Mouse (Mus musculus): ENCODE data around the gene Heatr1.

GRCm38 (mm10) chr13:12346837-12347236 is 48.0 kb upstream of the Heatr1 start:
- TF ChIP-seq CTCF (conservative IDR thresholded peaks at IDR 0.05 in 1 of 2, IDR thresholded peaks at IDR 0.05 in 1 of 2; ENCODE audit: low read depth in 2 of 2, low read length in 2 of 2), result no peak
- no peak for TF ChIP-seq POLR2AphosphoS2 (IDR thresholded peaks at IDR 0.05; ENCODE audit: low read depth, low read length)
- TF ChIP-seq NRF1 (IDR thresholded peaks at IDR 0.05; ENCODE audit: low read depth, low read length), result no peak
- TF ChIP-seq POLR2A (IDR thresholded peaks at IDR 0.05; ENCODE audit: low read depth, low read length), result no peak
- TF ChIP-seq UBTF (IDR thresholded peaks at IDR 0.05; ENCODE audit: low read depth, low read length), result no peak
- TF ChIP-seq GABPA (IDR thresholded peaks at IDR 0.05; ENCODE audit: insufficient replicate concordance, low read depth, low read length), result no peak
- TF ChIP-seq ELF1 (IDR thresholded peaks at IDR 0.05; ENCODE audit: low read depth, low read length), result no peak
- no peak for TF ChIP-seq ZC3H11A (IDR thresholded peaks at IDR 0.05; ENCODE audit: low read depth, low read length)
- TF ChIP-seq TCF12 (IDR thresholded peaks at IDR 0.05; ENCODE audit: low read depth, low read length), result no peak
- no peak for TF ChIP-seq CHD2 (IDR thresholded peaks at IDR 0.05; ENCODE audit: low read length)
- no peak for TF ChIP-seq ZNF384 (IDR thresholded peaks at IDR 0.05; ENCODE audit: low read depth, low read length)
- TF ChIP-seq MEF2A (IDR thresholded peaks at IDR 0.05; ENCODE audit: borderline replicate concordance, low read depth, low read length), result no peak
- no peak for TF ChIP-seq EP300 (IDR thresholded peaks at IDR 0.05; ENCODE audit: low read length)
- TF ChIP-seq HCFC1 (IDR thresholded peaks at IDR 0.05; ENCODE audit: low read depth, low read length), result no peak

Data from CH12.LX (cell line).